Mouse (Mus musculus) CH12.LX (cell line): ENCODE results near the gene Scand1. TPM values are rescaled to one million over a fixed set of nuclear protein-coding genes. Genes with fewer than 3 reads are reported as not detected.

Experiments
- DNase-seq: peaks from one replicate; pipeline ENCODE4 v3.0.0-alpha.2; 2013; ENCODE audit errors: extremely low read depth
- H3K27ac ChIP-seq: 2 replicates; pipeline ENCODE4 v1.5.1; 2012; ENCODE audit warnings: low read depth, mild to moderate bottlenecking, control low read depth, moderate library complexity; ENCODE audit not compliant: insufficient read depth
- H3K27me3 ChIP-seq: replicated peaks from 2 replicates; pipeline ENCODE3; 2012; ENCODE audit warnings: inconsistent platforms
- H3K36me3 ChIP-seq, 2 experiments: replicated peaks in 1 of 2; 2 replicates each; pipeline versions ENCODE3 to v1.6.1; 2012; ENCODE audit warnings: inconsistent platforms in 1 of 2, low read length in 1 of 2, mild to moderate bottlenecking in 1 of 2, mixed read lengths in 1 of 2, moderate library complexity in 1 of 2; ENCODE audit not compliant: control insufficient read depth in 1 of 2, insufficient read depth in 1 of 2
- H3K4me1 ChIP-seq, 2 experiments: 2 replicates each; pipeline ENCODE4 v1.6.1; 2012; ENCODE audit warnings: inconsistent platforms in 1 of 2, moderate library complexity in 1 of 2; ENCODE audit not compliant: insufficient read depth in 2 of 2, control insufficient read depth in 1 of 2
- H3K4me2 ChIP-seq: 2 replicates; pipeline ENCODE4 v1.6.1; 2012; ENCODE audit warnings: low read depth, mild to moderate bottlenecking, control low read depth; ENCODE audit not compliant: poor library complexity, insufficient read depth, severe bottlenecking
- H3K4me3 ChIP-seq, 3 experiments: fragments of 150-350 bp in 1 of 3; sonication (generic) in 1 of 3; replicated peaks in 1 of 3; 2 replicates each; pipeline versions ENCODE3 to v1.5.1; 2011 to 2012; ENCODE audit warnings: low read depth in 2 of 3, low read length in 2 of 3, mild to moderate bottlenecking in 2 of 3, moderate library complexity in 2 of 3, control low read depth in 1 of 3, improper control_type of control experiment in 1 of 3, inconsistent platforms in 1 of 3, mixed read lengths in 1 of 3; ENCODE audit not compliant: poor library complexity in 1 of 3
- H3K79me2 ChIP-seq: replicated peaks from 2 replicates; pipeline ENCODE4 v1.6.1; 2012; ENCODE audit warnings: mild to moderate bottlenecking, moderate library complexity; ENCODE audit not compliant: control insufficient read depth, poor library complexity, insufficient read depth, severe bottlenecking; ENCODE audit errors: extremely low read depth
- H3K9ac ChIP-seq: 2 replicates; pipeline ENCODE4 v1.6.1; 2012; ENCODE audit warnings: low read depth, mild to moderate bottlenecking, control low read depth, moderate library complexity; ENCODE audit not compliant: insufficient read depth
- H3K9me3 ChIP-seq: replicated peaks from 2 replicates; pipeline ENCODE3; 2012; ENCODE audit warnings: low read length, inconsistent platforms, mixed read lengths
- BHLHE40 ChIP-seq: IDR thresholded peaks from 2 replicates; pipeline ENCODE4 v1.6.1; 2011; ENCODE audit warnings: mild to moderate bottlenecking, low read depth, low read length, improper control_type of control experiment
- CHD1 ChIP-seq: IDR thresholded peaks from 2 replicates; pipeline ENCODE4 v1.6.1; 2012; ENCODE audit warnings: low read depth, low read length, improper control_type of control experiment, inconsistent platforms
- ELF1 ChIP-seq: IDR thresholded peaks from 2 replicates; pipeline ENCODE4 v1.6.1; 2014; ENCODE audit warnings: low read depth, mild to moderate bottlenecking, inconsistent platforms, low read length, improper control_type of control experiment
- EP300 ChIP-seq: IDR thresholded peaks from 2 replicates; pipeline ENCODE4 v1.6.1; 2011; ENCODE audit warnings: low read length, improper control_type of control experiment
- ETS1 ChIP-seq: conservative IDR thresholded peaks from 2 replicates; pipeline ENCODE4 v1.6.1; 2012; ENCODE audit warnings: low read depth, mild to moderate bottlenecking, inconsistent platforms, low read length, improper control_type of control experiment, moderate library complexity
- GABPA ChIP-seq: IDR thresholded peaks from 2 replicates; pipeline ENCODE4 v1.6.1; 2012; ENCODE audit warnings: low read depth, low read length, improper control_type of control experiment, inconsistent platforms; ENCODE audit not compliant: insufficient replicate concordance
- HCFC1 ChIP-seq: IDR thresholded peaks from 2 replicates; pipeline ENCODE4 v1.6.1; 2012; ENCODE audit warnings: low read depth, mild to moderate bottlenecking, inconsistent platforms, low read length, improper control_type of control experiment
- IRF4 ChIP-seq: IDR thresholded peaks from 2 replicates; pipeline ENCODE4 v1.6.1; 2014; ENCODE audit warnings: low read depth, mild to moderate bottlenecking, inconsistent platforms, low read length, improper control_type of control experiment
- JUND ChIP-seq: conservative IDR thresholded peaks from 2 replicates; pipeline ENCODE4 v1.6.1; 2011; ENCODE audit warnings: low read depth, low read length, improper control_type of control experiment
- KAT2A ChIP-seq: IDR thresholded peaks from 2 replicates; pipeline ENCODE4 v1.6.1; 2012; ENCODE audit warnings: low read length, improper control_type of control experiment, inconsistent platforms; ENCODE audit not compliant: insufficient replicate concordance
- MAFK ChIP-seq: IDR thresholded peaks from 2 replicates; pipeline ENCODE4 v1.6.1; 2011; ENCODE audit warnings: low read length, improper control_type of control experiment; ENCODE audit not compliant: insufficient replicate concordance
- MAX ChIP-seq: IDR thresholded peaks from 2 replicates; pipeline ENCODE4 v1.6.1; 2011; ENCODE audit warnings: low read length, improper control_type of control experiment
- MAZ ChIP-seq: IDR thresholded peaks from 2 replicates; pipeline ENCODE4 v1.6.1; 2012; ENCODE audit warnings: low read depth, mild to moderate bottlenecking, inconsistent platforms, low read length, improper control_type of control experiment, moderate library complexity
- MEF2A ChIP-seq: IDR thresholded peaks from 2 replicates; pipeline ENCODE4 v1.6.1; 2014; ENCODE audit warnings: low read depth, mild to moderate bottlenecking, inconsistent platforms, low read length, improper control_type of control experiment, borderline replicate concordance
- MYC ChIP-seq: IDR thresholded peaks from 2 replicates; pipeline ENCODE4 v1.6.1; 2011; ENCODE audit warnings: low read depth, mild to moderate bottlenecking, improper control_type of control experiment, low read length
- PAX5 ChIP-seq: IDR thresholded peaks from 2 replicates; pipeline ENCODE4 v1.6.1; 2012; ENCODE audit warnings: low read length, inconsistent platforms, mixed read lengths
- POLR2A ChIP-seq: IDR thresholded peaks from 2 replicates; pipeline ENCODE4 v1.6.1; 2011; ENCODE audit warnings: low read depth, mild to moderate bottlenecking, improper control_type of control experiment, low read length
- RCOR1 ChIP-seq: conservative IDR thresholded peaks from 2 replicates; pipeline ENCODE4 v1.6.1; 2012; ENCODE audit warnings: low read depth, mild to moderate bottlenecking, inconsistent platforms, low read length, improper control_type of control experiment
- SIN3A ChIP-seq: IDR thresholded peaks from 2 replicates; pipeline ENCODE4 v1.6.1; 2012; ENCODE audit warnings: low read length, improper control_type of control experiment, inconsistent platforms
- TCF12 ChIP-seq: IDR thresholded peaks from 2 replicates; pipeline ENCODE4 v1.6.1; 2014; ENCODE audit warnings: low read depth, mild to moderate bottlenecking, inconsistent platforms, low read length, improper control_type of control experiment
- USF1 ChIP-seq: IDR thresholded peaks from 2 replicates; pipeline ENCODE4 v1.6.1; 2014; ENCODE audit warnings: low read depth, mild to moderate bottlenecking, inconsistent platforms, low read length, improper control_type of control experiment
- USF2 ChIP-seq: conservative IDR thresholded peaks from 2 replicates; pipeline ENCODE4 v1.6.1; 2011; ENCODE audit warnings: low read depth, low read length, improper control_type of control experiment
- ZC3H11A ChIP-seq: IDR thresholded peaks from 2 replicates; pipeline ENCODE4 v1.6.1; 2012; ENCODE audit warnings: low read depth, mild to moderate bottlenecking, inconsistent platforms, low read length, improper control_type of control experiment
- ZMIZ1 ChIP-seq: IDR thresholded peaks from 2 replicates; pipeline ENCODE4 v1.6.1; 2012; ENCODE audit warnings: low read depth, mild to moderate bottlenecking, inconsistent platforms, low read length, improper control_type of control experiment
- ZNF384 ChIP-seq: IDR thresholded peaks from 2 replicates; pipeline ENCODE4 v1.6.1; 2012; ENCODE audit warnings: low read depth, low read length, improper control_type of control experiment, inconsistent platforms
- dilution Hi-C: fragments of 300-500 bp; cut with MboI; formaldehyde crosslinking; loops from 2 replicates; pipeline ENCODE4 v1.14.3; 2020; ENCODE audit warnings: low sequenced_read_pairs; ENCODE audit not compliant: extremely low pct_unique_long_range_greater_than_20kb, extremely low pct_ligation_motif_present
- in situ Hi-C: fragments of 300-500 bp; cut with MboI; formaldehyde crosslinking; loops from 3 replicates; pipeline ENCODE4 v1.14.3; 2019; ENCODE audit warnings: low sequenced_read_pairs, low pct_ligation_motif_present, low pct_unique_long_range_greater_than_20kb, mixed read lengths
- polyA plus RNA-seq: library from polyadenylated mRNA; unstranded; fragments of >175 nt; gene quantifications from 2 replicates; pipeline ENCODE4 v1.2.1, GENCODE M21; 2012; ENCODE audit warnings: low read depth; ENCODE audit not compliant: insufficient read length
- total RNA-seq, 2 experiments: library from RNA; depleted of rRNA; stranded (reverse); fragments of 300-350 nt in 1 of 2; fragments of >200 nt in 1 of 2; gene quantifications; 2 replicates each; pipeline ENCODE4 v1.2.3; 2012 to 2014

The Scand1 gene
- total and polyA plus RNA-seq, 3 experiments = 48.5 to 86.6 (median 72.6) TPM

DNA sequence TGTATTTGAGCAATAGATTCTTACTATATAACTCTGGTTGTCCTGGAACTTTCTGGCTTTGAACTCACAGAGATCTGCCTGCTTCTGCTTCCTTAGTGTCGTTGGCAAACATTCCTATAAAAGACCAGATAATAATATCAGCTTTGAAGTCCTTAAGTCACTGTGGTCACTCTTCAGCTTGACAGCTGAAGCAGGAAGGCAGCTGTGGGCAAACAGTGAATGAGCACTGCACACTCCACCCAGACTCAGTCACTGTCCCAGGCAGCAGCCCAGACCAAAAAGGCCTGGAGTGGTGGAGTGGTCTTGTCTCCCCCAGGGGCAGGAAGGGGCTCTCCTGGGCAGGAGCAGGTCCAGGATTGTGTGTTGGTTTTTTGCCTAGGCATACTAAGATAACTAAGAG, 20.5 kb downstream of the Scand1 start:
- H3K4me3 ChIP-seq = no peak overlapping the region
- in situ Hi-C loops = loop anchor here (25.0 kb wide), 1 partner anchor 305 kb away; no protein-coding TSS in a partner anchor

DNA sequence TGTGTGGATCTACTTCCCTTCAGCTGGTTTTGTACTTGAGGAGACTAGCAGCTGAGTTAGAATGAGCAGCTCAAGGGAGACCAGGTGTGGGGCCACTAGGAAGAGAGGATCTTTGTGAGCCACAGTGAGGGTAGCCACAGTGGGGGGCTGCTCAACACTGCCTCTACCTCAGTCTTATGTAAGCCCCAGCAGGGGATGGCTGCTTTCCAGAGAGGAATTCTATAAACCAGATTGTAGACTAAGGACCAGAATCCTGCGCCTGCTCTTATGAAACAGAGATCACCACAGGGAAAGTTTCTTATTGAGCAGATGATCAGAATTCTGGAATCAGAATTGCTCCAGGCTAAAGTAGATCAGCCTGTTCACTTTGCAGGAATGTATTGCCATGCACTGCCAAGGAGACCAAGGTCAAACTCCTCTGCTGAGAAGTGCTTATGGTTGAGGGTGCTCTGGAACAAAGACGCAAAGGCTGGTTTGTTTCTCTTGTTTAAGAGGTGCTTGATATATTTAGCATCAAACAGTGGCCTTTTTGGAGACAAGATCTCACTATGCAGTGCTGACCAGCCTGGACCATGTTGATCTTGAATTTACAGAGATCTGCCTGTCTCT, 22.8 kb downstream of the Scand1 start:
- dilution Hi-C loops (no loop called here), in situ Hi-C loops (loop anchor here (25.0 kb wide), 1 partner anchor 302 kb away; no protein-coding TSS in a partner anchor)
- Histone ChIP-seq H3K9ac (no peak overlapping the region), H3K4me2 (no peak overlapping the region), H3K27me3 (no peaks in the 10 kb centered on the region), H3K4me1 (peaks cover 0 to 22% of the 10 kb centered on the region in 2 experiments; a peak in 2 of 4 replicates), H3K4me3 (no peak overlapping the region), H3K9me3 (no peaks in the 10 kb centered on the region), H3K36me3 (peaks cover 34 to 83% of the 10 kb centered on the region in 2 experiments), H3K79me2 (no peaks in the 10 kb centered on the region), H3K27ac (no peak overlapping the region)
- DNase-seq = no peak
- TF ChIP-seq SIN3A (no peak), POLR2A (no peak), USF1 (no peak), ZNF384 (no peak), ZC3H11A (no peak), RCOR1 (no peak), ETS1 (no peak), MAFK (no peak), ZMIZ1 (no peak), KAT2A (no peak), MAZ (no peak), MEF2A (no peak), ELF1 (no peak), IRF4 (no peak), MAX (no peak), USF2 (no peak), GABPA (no peak), BHLHE40 (no peak), TCF12 (no peak), PAX5 (no peak)

More for the DNA sequence above, 20.5 kb downstream of the Scand1 start:
- no peak for DNase-seq
- Histone ChIP-seq H3K79me2 (no peaks in the 10 kb centered on the region), H3K9ac (no peak overlapping the region), H3K27me3 (no peaks in the 10 kb centered on the region), H3K9me3 (no peaks in the 10 kb centered on the region), H3K4me1 (peaks cover 4 to 40% of the 10 kb centered on the region in 2 experiments; a peak in 3 of 4 replicates), H3K36me3 (peaks cover 36 to 82% of the 10 kb centered on the region in 2 experiments), H3K27ac (no peak overlapping the region), H3K4me2 (no peak overlapping the region)
- dilution Hi-C loops = no loop called here
- no peak for TF ChIP-seq MEF2A
- TF ChIP-seq TCF12 = no peak
- TF ChIP-seq CHD1 = no peak
- no peak for TF ChIP-seq JUND
- no peak for TF ChIP-seq EP300
- TF ChIP-seq MYC = no peak
- TF ChIP-seq BHLHE40 = no peak
- no peak for TF ChIP-seq RCOR1
- TF ChIP-seq POLR2A = no peak
- TF ChIP-seq HCFC1 = no peak
- no peak for TF ChIP-seq ELF1
- no peak for TF ChIP-seq KAT2A
- TF ChIP-seq IRF4 = no peak
- no peak for TF ChIP-seq MAZ
- TF ChIP-seq USF1 = no peak
- TF ChIP-seq ZMIZ1 = no peak
